Mouse (Mus musculus) hindbrain, postnatal 0 days (tissue): ENCODE data around the gene Dennd1a. TPM values are rescaled to one million over a fixed set of nuclear protein-coding genes. Genes with fewer than 3 reads are reported as not detected.
A peak's percentile ranks its signal among the peaks of the same experiment; 100 is the strongest.

Experiments
- ATAC-seq: fragments of 200-750 bp; cut with Nextera tagmentation; 2 replicates; pipeline ENCODE4 v1.8.0; 2017; ENCODE audit warnings: mild to moderate bottlenecking, moderate TSS enrichment, moderate library complexity
- DNase-seq: peaks from one replicate; pipeline ENCODE4 v3.0.0-alpha.2; 2015; ENCODE audit warnings: low spot score
- H3K27ac ChIP-seq: fragments of 300-500 bp; sonication (generic); 2 replicates; pipeline ENCODE4 v1.5.1; 2014; ENCODE audit warnings: mild to moderate bottlenecking
- H3K27me3 ChIP-seq: fragments of 300-500 bp; sonication (generic); 2 replicates; pipeline ENCODE4 v1.6.1; 2014; ENCODE audit warnings: low read length, mixed read lengths; ENCODE audit not compliant: insufficient read depth
- H3K36me3 ChIP-seq: fragments of 300-500 bp; sonication (generic); 2 replicates; pipeline ENCODE4 v1.6.1; 2014; ENCODE audit warnings: low read length, mixed read lengths; ENCODE audit not compliant: insufficient read depth
- H3K4me1 ChIP-seq: fragments of 300-500 bp; sonication (generic); 2 replicates; pipeline ENCODE4 v1.6.1; 2014; ENCODE audit warnings: antibody characterized with exemption, low read length, mixed read lengths; ENCODE audit not compliant: insufficient read depth
- H3K4me2 ChIP-seq: fragments of 300-500 bp; sonication (generic); 2 replicates; pipeline ENCODE4 v1.6.1; 2014; ENCODE audit warnings: low read depth, mild to moderate bottlenecking, low read length, moderate library complexity, mixed read lengths
- H3K4me3 ChIP-seq: fragments of 300-500 bp; sonication (generic); 2 replicates; pipeline ENCODE4 v1.5.1; 2014; ENCODE audit warnings: low read length
- H3K9ac ChIP-seq: fragments of 300-500 bp; sonication (generic); replicated peaks from 2 replicates; pipeline ENCODE4 v1.6.1; 2014; ENCODE audit warnings: mild to moderate bottlenecking, low read length, moderate library complexity, mixed read lengths
- H3K9me3 ChIP-seq: fragments of 300-500 bp; sonication (generic); 2 replicates; pipeline ENCODE4 v1.6.1; 2016; ENCODE audit warnings: low read length, mixed read lengths
- CTCF ChIP-seq: IDR thresholded peaks from 2 replicates; pipeline ENCODE4 v1.5.1; 2016; ENCODE audit warnings: antibody characterized with exemption, control low read depth, low read depth
- WGBS: fragments of 180-500 bp; shearing (Covaris S2); extraction: QIAGEN DNeasy Blood & Tissue Kit; methylation state at CpG from one replicate; pipeline ENCODE4 v1.1.7; 2014; 5-methylcytosine and 5-hydroxymethylcytosine counted together
- microRNA-seq, 2 experiments: library from miRNA; unstranded; fragments of <30 nt; microRNA quantifications; one replicate each; pipeline ENCODE4; 2016
- polyA plus RNA-seq: library from polyadenylated mRNA; unstranded; fragments of >200 nt; fragmentation: Nextera tagmentation; extraction: Ambion mirVana; gene quantifications from 2 replicates; pipeline ENCODE4 v1.2.1, GENCODE M21; 2015
- total RNA-seq: library from RNA; depleted of rRNA; stranded (reverse); fragments of >200 nt; gene quantifications from 2 replicates; pipeline ENCODE4 v1.2.3, GENCODE M21; 2014; rRNA removed

Dennd1a gene
- total and polyA plus RNA-seq, 2 experiments from 2014 or later = 14.4 to 51.9 TPM

GRCm38 (mm10) chr2:37751114-37751513, 536.1 kb downstream of the Dennd1a start:
- Histone ChIP-seq H3K36me3 (no peaks in the 10 kb centered on the region), H3K4me2 (no peak overlapping the region), H3K27me3 (no peaks in the 10 kb centered on the region), H3K9ac (no peak overlapping the region), H3K9me3 (no peaks in the 10 kb centered on the region), H3K27ac (no peak overlapping the region), H3K4me1 (peaks cover 6% of the 10 kb centered on the region; the same call in 1 of the 2 replicates), H3K4me3 (no peak overlapping the region)
- DNase-seq (no peak), ATAC-seq (no peak)
- 92% methylated on average over 1 of the region's 1 CpGs for WGBS
- no peak for TF ChIP-seq CTCF

GRCm38 (mm10) chr2:37749323-37749722, 537.9 kb downstream of the Dennd1a start:
- H3K9me3 ChIP-seq = no peaks in the 10 kb centered on the region
- TF ChIP-seq CTCF = no peak
- DNase-seq (no peak), ATAC-seq (0 out of 2 replicates have a peak, but pooled peaks have one; percentile 24)
- 73% methylated on average over 6 of the region's 6 CpGs for WGBS
- H3K4me1 ChIP-seq = peaks cover 6% of the 10 kb centered on the region; the same call in 1 of the 2 replicates
- H3K27ac ChIP-seq = no peak overlapping the region
- H3K27me3 ChIP-seq = no peaks in the 10 kb centered on the region
- no peaks in the 10 kb centered on the region for H3K36me3 ChIP-seq
- H3K9ac ChIP-seq = no peak overlapping the region
- no peak overlapping the region for H3K4me3 ChIP-seq
- no peak overlapping the region for H3K4me2 ChIP-seq

Small RNA genes within 50 kb of the gene (microRNA-seq; reads per million reads assigned to microRNA genes)
- 0 reads per million in 2 experiments for gene Gm44455

Other genes with a start within 250 kb of the Dennd1a start
- 22.2 and 33.2 TPM in 2 replicates for gene Lhx2, start 51.9 kb upstream of the Dennd1a start, total RNA-seq
- gene Lhx2, start 51.9 kb upstream of the Dennd1a start, polyA plus RNA-seq = 4.6 and 7.3 TPM in 2 replicates
- gene Nek6, start 224.3 kb upstream of the Dennd1a start, total RNA-seq = 27.5 and 29.4 TPM in 2 replicates
- gene Nek6, start 224.3 kb upstream of the Dennd1a start, polyA plus RNA-seq = 65.3 and 75.1 TPM in 2 replicates